Mouse (Mus musculus) mature B cell (primary cell): ENCODE data around the gene Ctsf.
"Not testable (repeated sequence)": the region's sequence is repeated elsewhere in the genome, so short reads cannot be mapped to it uniquely, and the experiment has no call there.

Experiments used
- in situ Hi-C: fragments of 300-500 bp; cut with MboI; formaldehyde crosslinking; loops from 2 replicates; pipeline ENCODE4 v1.14.3; 2019

The Ctsf gene

DNA sequence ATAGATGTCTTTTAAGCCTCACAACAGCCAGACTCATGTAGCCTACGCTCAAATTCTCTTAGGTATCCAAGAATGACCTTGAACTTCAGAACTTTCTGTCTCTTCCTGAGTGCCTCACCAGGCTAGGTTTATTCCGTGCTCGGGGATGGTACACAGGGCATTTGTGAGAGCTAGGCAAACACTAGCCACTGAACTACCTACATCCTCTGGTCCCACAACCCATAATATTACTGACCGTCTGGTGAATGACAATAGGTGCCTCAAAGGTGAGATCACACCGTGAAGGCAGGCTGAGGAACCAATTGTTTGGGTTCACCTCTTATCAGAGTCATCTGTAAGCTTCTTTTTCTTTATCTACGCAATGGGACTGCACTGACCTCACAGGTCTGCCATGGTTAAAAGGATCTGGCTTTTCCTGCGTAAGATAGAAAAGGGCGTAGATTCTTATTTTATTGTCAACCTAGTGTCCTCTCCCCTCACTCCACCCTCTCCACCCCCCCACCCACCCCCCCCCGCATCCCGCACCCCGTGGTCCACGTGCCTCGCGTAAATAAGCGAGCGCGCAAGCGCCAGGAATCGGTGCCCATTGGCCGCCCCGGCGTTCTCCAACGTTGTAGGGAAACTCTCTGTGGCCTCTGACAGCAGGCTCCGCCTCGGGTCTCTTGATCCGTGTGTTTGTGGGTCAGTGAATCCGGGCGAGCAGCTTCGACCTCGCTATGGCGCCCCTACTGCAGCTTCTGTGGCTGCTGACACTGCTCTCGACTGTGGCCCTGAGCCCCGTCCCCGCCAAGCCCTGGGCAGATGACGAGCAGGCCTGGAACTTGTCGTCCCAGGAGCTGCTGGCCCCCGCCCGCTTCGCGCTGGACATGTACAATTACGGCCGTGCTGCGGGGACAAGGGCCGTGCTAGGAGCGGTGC, at the start of gene Ctsf:
Gene Ctsf, plus strand, starts transcription at position 579 of the 918 bp plus-strand sequence.
- in situ Hi-C loops = no loop called here

DNA sequence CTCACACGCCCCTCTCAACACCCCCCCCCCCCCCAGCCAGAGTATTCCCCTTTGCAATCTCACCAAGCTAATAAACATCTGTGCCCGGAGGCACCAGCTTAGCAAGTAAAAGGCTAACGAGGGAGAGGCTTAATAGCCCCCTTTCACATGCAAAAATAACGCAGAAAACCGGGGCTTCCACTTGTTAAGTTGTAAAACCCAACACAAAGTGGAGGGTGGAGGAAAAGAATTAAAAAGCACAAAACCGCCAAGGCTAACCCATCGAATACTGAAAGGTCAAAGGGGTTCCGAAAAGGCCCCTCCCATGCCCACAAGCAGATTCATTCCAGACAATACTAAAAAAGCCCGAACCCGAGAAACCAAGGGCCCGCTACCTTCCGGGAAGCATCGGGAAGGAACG, 44.6 kb upstream of the Ctsf start:
- in situ Hi-C loops = no loop called here

- in situ Hi-C loops = no loop called here
These were observed 44.2 kb upstream of the Ctsf start for GRCm38 (mm10) chr19:4810746-4811062.

- in situ Hi-C loops = no loop called here
These were observed 43.6 kb upstream of the Ctsf start, which contains the start of the genes Gm21992 and Rbm14 for GRCm38 (mm10) chr19:4811063-4811908. Gene Gm21992, minus strand, starts transcription at chr19:4811612. Gene Rbm14, minus strand, starts transcription at chr19:4811634.

GRCm38 (mm10) chr19:4811909-4812242, 43.1 kb upstream of the Ctsf start:
- in situ Hi-C loops = no loop called here

DNA sequence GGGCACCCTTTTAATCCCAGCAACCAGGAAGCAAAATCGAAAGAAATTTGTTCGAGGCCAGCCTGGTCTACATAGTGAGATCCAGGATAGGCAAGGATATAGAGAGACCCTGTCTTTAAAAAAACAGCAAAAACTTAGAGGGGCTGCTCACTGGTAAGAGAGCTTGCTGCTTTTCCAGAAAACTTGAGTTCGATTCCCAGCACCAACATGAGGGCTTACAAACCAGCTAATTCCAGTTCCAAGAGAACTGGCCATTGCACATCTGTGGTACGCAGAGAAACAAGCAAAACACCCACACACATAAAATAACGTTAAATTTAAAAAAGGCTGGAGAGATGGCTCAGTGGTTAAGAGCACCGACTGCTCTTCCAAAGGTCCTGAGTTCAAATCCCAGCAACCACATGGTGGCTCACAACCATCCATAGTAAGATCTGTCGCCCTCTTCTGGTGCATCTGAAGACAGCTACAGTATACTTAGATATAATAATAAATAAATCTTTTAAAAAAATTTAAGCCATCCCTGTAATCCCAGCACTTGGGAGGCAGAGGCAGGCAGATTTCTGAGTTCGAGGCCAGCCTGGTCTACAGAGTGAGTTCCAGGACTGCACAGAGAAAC, 42.5 kb upstream of the Ctsf start:
- in situ Hi-C loops = not testable (repeated sequence)

GRCm38 (mm10) chr19:4813015-4813414, 41.9 kb upstream of the Ctsf start:
- in situ Hi-C loops = no loop called here

DNA sequence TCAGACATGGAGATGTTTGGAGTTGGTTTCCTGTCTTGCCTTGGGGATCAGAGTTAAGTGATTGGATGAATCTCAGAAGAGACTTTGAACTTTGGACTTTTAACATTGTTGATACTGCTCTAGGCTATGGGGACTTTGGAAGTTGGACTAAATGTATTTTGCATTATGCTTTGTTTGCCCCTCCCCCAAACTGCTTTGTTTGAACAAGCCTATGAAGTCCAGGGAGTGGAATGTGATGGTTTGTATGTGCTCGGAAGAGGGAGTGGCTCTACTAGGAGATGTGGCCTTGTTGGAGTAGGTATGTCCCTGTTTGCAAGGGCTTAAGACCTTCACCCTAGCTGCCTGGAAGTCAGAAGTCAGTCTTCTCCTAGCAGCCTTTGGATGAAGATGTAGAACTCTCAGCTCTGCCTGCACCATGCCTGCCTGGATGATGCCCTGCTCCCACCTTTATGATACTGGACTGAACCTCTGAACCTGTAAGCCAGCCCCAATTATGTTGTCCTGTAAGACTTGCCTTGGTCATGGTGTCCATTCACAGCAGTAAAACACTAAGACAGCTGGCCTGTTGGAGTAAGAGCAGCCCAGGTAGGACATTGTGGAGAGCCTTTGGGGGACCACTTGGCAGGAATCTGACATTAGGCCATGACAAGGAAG, 37.6 kb upstream of the Ctsf start:
- in situ Hi-C loops = no loop called here

GRCm38 (mm10) chr19:4820678-4821303, 34.1 kb upstream of the Ctsf start:
- in situ Hi-C loops = no loop called here

DNA sequence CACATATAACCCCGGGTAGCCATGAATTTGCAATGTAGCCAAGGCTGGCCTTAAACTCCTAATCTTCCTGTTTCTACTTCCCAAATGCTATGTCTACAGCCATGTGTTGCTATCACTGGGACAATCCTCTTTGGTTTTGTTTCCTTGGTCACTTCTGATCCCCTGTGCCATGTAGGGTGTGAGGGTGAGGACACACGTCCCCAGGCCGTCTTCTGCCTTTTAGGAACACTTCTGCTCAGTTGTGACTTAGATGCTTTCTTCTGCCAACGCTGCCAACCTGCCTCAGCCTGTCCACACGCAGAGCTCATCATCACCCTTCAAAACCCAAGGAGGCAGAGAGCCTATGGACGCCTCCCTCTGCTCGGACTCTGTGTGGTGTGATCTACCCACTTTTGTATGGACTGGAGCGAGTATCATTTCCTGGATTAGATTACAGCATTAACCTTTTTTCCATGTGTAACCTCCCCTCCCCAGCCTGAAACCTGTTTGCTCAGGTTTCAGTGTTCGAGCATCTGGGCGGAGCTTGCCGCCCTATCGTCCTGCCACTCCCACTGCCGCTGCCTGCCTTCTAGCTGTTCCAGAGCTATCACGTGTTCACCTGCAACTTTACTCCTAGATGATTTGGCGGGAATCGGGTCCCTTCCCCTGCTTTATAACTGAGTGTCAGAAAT, 26.4 kb upstream of the Ctsf start:
- in situ Hi-C loops = no loop called here

DNA sequence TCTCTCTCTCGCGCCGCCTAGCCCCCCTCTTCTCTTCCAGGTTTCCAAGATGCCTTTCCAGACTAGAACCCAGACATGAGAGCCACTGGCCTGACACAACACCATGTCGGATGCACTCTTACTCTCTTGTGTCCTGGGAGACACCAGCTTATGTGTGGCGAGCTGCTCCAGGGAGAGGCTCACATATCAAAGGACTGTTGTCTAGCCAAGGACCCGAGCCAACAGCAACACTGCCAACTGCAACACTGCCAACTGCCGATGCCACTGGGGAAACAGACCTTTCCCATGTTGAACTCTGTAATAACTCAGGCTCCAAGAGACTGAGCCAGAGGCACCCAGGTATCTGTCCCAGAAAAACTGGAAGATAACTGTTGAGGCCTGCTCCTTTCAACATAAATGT, 25.8 kb upstream of the Ctsf start:
- in situ Hi-C loops = no loop called here

GRCm38 (mm10) chr19:4833977-4834376, 21.0 kb upstream of the Ctsf start:
- in situ Hi-C loops = no loop called here

- in situ Hi-C loops = no loop called here
These were observed 18.8 kb upstream of the Ctsf start for GRCm38 (mm10) chr19:4836096-4836495.

GRCm38 (mm10) chr19:4837049-4837448, 17.9 kb upstream of the Ctsf start:
- in situ Hi-C loops = no loop called here

DNA sequence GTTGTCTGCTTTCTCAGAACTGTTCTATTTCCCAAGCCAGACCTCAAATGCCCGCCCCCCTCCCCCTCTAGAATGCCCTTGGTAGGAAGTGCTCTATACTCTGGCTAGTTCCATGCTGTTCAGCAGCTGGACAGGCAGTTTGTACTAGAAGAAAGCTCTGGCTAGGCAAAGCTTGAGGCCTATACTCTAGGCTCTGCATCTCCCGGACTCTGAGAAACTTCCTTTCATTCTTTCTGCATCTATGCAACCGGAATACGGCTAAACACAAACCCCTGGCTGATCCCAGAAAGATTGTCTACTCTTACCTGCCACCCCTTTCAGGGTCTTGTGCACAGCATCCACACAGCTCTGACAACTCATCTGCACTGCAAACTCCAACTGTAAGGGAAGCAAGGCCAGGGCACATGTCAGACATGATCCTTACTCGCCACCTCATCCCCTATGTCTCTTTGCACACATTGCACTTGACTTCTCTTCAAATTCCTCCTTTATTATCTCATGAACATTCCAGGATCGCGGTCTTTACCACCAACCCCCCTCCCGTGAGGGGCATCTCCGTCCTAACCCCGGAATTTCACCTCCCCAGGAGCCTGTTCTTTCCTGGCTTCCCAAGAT, 16.3 kb upstream of the Ctsf start:
- in situ Hi-C loops = no loop called here

DNA sequence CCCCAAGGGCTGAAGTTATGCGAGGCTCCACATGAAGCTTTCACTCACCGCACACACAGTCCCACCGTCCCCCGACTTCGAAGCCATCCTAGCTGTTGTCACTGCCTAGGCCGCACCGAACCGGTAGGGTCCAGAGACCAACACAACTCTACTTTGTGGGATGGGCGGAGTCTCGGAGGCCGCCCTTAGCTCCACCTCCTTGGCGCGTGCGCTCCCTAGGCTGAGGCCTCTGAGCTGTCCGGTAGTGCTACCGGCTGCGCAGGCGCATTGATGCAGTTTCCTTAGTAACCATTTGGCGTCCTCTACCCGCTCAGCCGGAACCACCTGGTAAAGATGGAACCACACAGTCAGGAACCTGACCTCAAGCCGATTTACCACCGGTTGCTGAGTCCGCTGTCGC, 15.8 kb upstream of the Ctsf start, which contains the start of the genes Ccs and Ccdc87:
Gene Ccs, minus strand, starts transcription at position 184 of the 400 bp plus-strand sequence.
Gene Ccdc87, plus strand, starts transcription at position 218 of the 400 bp plus-strand sequence.
- in situ Hi-C loops = no loop called here

DNA sequence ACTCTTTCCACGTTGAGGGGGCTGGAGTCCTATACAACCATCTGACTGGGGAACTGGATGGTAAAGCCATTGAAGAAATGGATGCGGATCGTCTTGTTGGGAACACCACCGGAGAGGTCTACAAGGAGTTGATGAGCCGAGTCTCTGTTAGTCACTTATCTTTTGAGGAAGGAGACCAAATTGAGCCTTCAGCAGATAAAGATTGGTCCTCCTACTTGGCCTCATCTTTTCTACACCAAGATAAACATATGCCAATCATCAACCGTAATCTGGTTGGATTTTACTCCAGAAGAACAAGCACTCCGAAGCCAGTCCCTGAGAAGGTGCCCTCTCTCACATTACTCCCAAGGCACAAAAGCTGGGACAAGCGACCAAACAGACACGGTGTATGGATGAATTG, 14.1 kb upstream of the Ctsf start:
- in situ Hi-C loops = no loop called here

GRCm38 (mm10) chr19:4842611-4843010, 12.3 kb upstream of the Ctsf start:
- in situ Hi-C loops = no loop called here

DNA sequence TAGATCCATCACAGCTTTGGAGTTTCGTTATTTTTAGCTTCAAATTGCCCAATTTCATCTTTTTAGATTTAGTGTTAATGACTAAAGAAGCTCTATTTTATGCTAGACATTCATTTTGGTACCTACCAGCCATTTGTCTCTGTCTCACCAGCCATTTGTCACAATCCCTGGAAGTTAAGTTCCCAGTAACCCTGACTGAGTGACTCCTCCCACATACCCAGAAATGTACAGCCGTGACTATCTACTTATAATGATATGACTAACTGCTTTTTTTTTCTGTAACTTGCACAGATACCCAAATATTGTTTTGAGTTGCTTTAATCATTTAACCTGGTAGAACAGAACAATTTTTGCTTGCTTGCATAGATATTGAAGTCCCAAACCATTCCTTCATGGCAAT, 9.1 kb upstream of the Ctsf start:
- in situ Hi-C loops = no loop called here

- in situ Hi-C loops = no loop called here
These were observed 7.4 kb upstream of the Ctsf start for GRCm38 (mm10) chr19:4847490-4847889.
